Mouse (Mus musculus): ENCODE results near the gene Rnf169.

Rnf169 gene

GRCm38 (mm10) chr7:99980132-99980591 is at the start of gene Rnf169:
Gene Rnf169 (minus strand): TSS chr7:99980448.
- ATAC-seq (ENCODE audit: insufficient number of reproducible peaks, low FRiP score, low TSS enrichment), result peak; percentile 96

- ATAC-seq (ENCODE audit: insufficient number of reproducible peaks, low FRiP score, low TSS enrichment), result no peak
Measured at GRCm38 (mm10) chr7:100029307-100029706, 49.1 kb upstream of the Rnf169 start.

- ATAC-seq (ENCODE audit: insufficient number of reproducible peaks, low FRiP score, low TSS enrichment), result no peak
Measured at GRCm38 (mm10) chr7:100027353-100027752, 47.1 kb upstream of the Rnf169 start.

- no peak for ATAC-seq (ENCODE audit: insufficient number of reproducible peaks, low FRiP score, low TSS enrichment)
Measured at GRCm38 (mm10) chr7:100017056-100017455, 36.8 kb upstream of the Rnf169 start.

GRCm38 (mm10) chr7:100014123-100014600 is 33.9 kb upstream of the Rnf169 start:
- ATAC-seq (ENCODE audit: insufficient number of reproducible peaks, low FRiP score, low TSS enrichment), result peak; percentile 50

GRCm38 (mm10) chr7:100012515-100012914 is 32.3 kb upstream of the Rnf169 start:
- ATAC-seq (ENCODE audit: insufficient number of reproducible peaks, low FRiP score, low TSS enrichment), result no peak

GRCm38 (mm10) chr7:100012085-100012484 is 31.8 kb upstream of the Rnf169 start:
- no peak for ATAC-seq (ENCODE audit: insufficient number of reproducible peaks, low FRiP score, low TSS enrichment)

GRCm38 (mm10) chr7:100010711-100011110 is 30.5 kb upstream of the Rnf169 start:
- no peak for ATAC-seq (ENCODE audit: insufficient number of reproducible peaks, low FRiP score, low TSS enrichment)

GRCm38 (mm10) chr7:100009640-100010039 is 29.4 kb upstream of the Rnf169 start:
- no peak for ATAC-seq (ENCODE audit: insufficient number of reproducible peaks, low FRiP score, low TSS enrichment)

- no peak for ATAC-seq (ENCODE audit: insufficient number of reproducible peaks, low FRiP score, low TSS enrichment)
Measured at GRCm38 (mm10) chr7:100008765-100009164, 28.5 kb upstream of the Rnf169 start.

- ATAC-seq (ENCODE audit: insufficient number of reproducible peaks, low FRiP score, low TSS enrichment), result no peak
Measured at GRCm38 (mm10) chr7:100006411-100006810, 26.2 kb upstream of the Rnf169 start.

- no peak for ATAC-seq (ENCODE audit: insufficient number of reproducible peaks, low FRiP score, low TSS enrichment)
Measured at GRCm38 (mm10) chr7:100005790-100006189, 25.5 kb upstream of the Rnf169 start, which contains the start of gene Chrdl2. Gene Chrdl2 (plus strand): TSS chr7:100006172.

- ATAC-seq (ENCODE audit: insufficient number of reproducible peaks, low FRiP score, low TSS enrichment), result no peak
Measured at GRCm38 (mm10) chr7:100003781-100004180, 23.5 kb upstream of the Rnf169 start.

- no peak for ATAC-seq (ENCODE audit: insufficient number of reproducible peaks, low FRiP score, low TSS enrichment)
Measured at GRCm38 (mm10) chr7:99998668-99999067, 18.4 kb upstream of the Rnf169 start.

- no peak for ATAC-seq (ENCODE audit: insufficient number of reproducible peaks, low FRiP score, low TSS enrichment)
Measured at GRCm38 (mm10) chr7:99995186-99995585, 14.9 kb upstream of the Rnf169 start.

- ATAC-seq (ENCODE audit: insufficient number of reproducible peaks, low FRiP score, low TSS enrichment), result no peak
Measured at GRCm38 (mm10) chr7:99993159-99993558, 12.9 kb upstream of the Rnf169 start.

- ATAC-seq (ENCODE audit: insufficient number of reproducible peaks, low FRiP score, low TSS enrichment), result no peak
Measured at GRCm38 (mm10) chr7:99990990-99991707, 10.9 kb upstream of the Rnf169 start.

GRCm38 (mm10) chr7:99989844-99990760 is 9.9 kb upstream of the Rnf169 start:
- no peak for ATAC-seq (ENCODE audit: insufficient number of reproducible peaks, low FRiP score, low TSS enrichment)

- ATAC-seq (ENCODE audit: insufficient number of reproducible peaks, low FRiP score, low TSS enrichment), result 0 out of 2 replicates have a peak, but pooled peaks have one; percentile 45
Measured at GRCm38 (mm10) chr7:99988725-99989124, 8.5 kb upstream of the Rnf169 start.

GRCm38 (mm10) chr7:99982256-99983242 is 2.3 kb upstream of the Rnf169 start:
- no peak for ATAC-seq (ENCODE audit: insufficient number of reproducible peaks, low FRiP score, low TSS enrichment)

All from cerebellum, adult (tissue).